Mouse (Mus musculus): ENCODE measurements around the gene Rell1.

- TF ChIP-seq CHD2 (IDR thresholded peaks at IDR 0.05; ENCODE audit: low read depth, low read length) = no peak
- peak; percentile 66 for TF ChIP-seq HCFC1 (IDR thresholded peaks at IDR 0.05; ENCODE audit: borderline replicate concordance, insufficient read depth, low read length)
- TF ChIP-seq MAFK (IDR thresholded peaks at IDR 0.05; ENCODE audit: insufficient read depth, low read depth, low read length) = no peak
- TF ChIP-seq ZC3H11A (IDR thresholded peaks at IDR 0.05; ENCODE audit: borderline replicate concordance, low read depth, low read length) = no peak
These were observed 15.2 kb downstream of the Rell1 start for GRCm38 (mm10) chr5:63953401-63954032.
